Mouse (Mus musculus) forebrain, embryonic 11.5 days (tissue): ENCODE measurements at regions not wholly inside any gene's neighbourhood (a gene's known extent, or its start where the extent isn't known, plus 50 kb on each side); places are given as distances from the start of the nearest gene placed in this dataset.
"Not testable (repeated sequence)": the region's sequence is repeated elsewhere in the genome, so short reads cannot be mapped to it uniquely, and the experiment has no call there.

Experiments
- ATAC-seq: fragments of 200-750 bp; cut with Nextera tagmentation; replicated peaks from 2 replicates; pipeline ENCODE4 v1.8.0; 2017; ENCODE audit warnings: moderate TSS enrichment; ENCODE audit not compliant: low FRiP score
- DNase-seq: peaks from one replicate; pipeline ENCODE4 v3.0.0-alpha.2; 2017; ENCODE audit warnings: low spot score
- H3K27ac ChIP-seq: fragments of 300-500 bp; sonication (generic); 2 replicates; pipeline ENCODE4 v1.5.1; 2014; ENCODE audit warnings: low read depth, low read length
- H3K27me3 ChIP-seq: fragments of 300-500 bp; sonication (generic); 2 replicates; pipeline ENCODE4 v1.6.1; 2014; ENCODE audit warnings: mild to moderate bottlenecking, low read length, mixed read lengths; ENCODE audit not compliant: control insufficient read depth, insufficient read depth
- H3K36me3 ChIP-seq: fragments of 300-500 bp; sonication (generic); 2 replicates; pipeline ENCODE4 v1.6.1; 2014; ENCODE audit warnings: mild to moderate bottlenecking, low read length, moderate library complexity, mixed read lengths; ENCODE audit not compliant: control insufficient read depth, insufficient read depth
- H3K4me1 ChIP-seq: fragments of 300-500 bp; sonication (generic); replicated peaks from 2 replicates; pipeline ENCODE4 v1.6.1; 2014; ENCODE audit warnings: low read length, mixed read lengths; ENCODE audit not compliant: control insufficient read depth, insufficient read depth
- H3K4me2 ChIP-seq: fragments of 300-500 bp; sonication (generic); 2 replicates; pipeline ENCODE4 v1.6.1; 2014; ENCODE audit warnings: low read depth, mild to moderate bottlenecking, low read length, moderate library complexity, mixed read lengths; ENCODE audit not compliant: severe bottlenecking
- H3K4me3 ChIP-seq: fragments of 300-500 bp; sonication (generic); 2 replicates; pipeline ENCODE4 v1.5.1; 2014; ENCODE audit warnings: low read depth, low read length
- H3K9ac ChIP-seq: fragments of 300-500 bp; sonication (generic); 2 replicates; pipeline ENCODE4 v1.6.1; 2014; ENCODE audit warnings: low read length
- H3K9me3 ChIP-seq: fragments of 300-500 bp; sonication (generic); 2 replicates; pipeline ENCODE4 v1.6.1; 2016; ENCODE audit warnings: low read length, mixed read lengths; ENCODE audit not compliant: control insufficient read depth
- WGBS: fragments of 180-500 bp; shearing (Covaris S2); extraction: QIAGEN DNeasy Blood & Tissue Kit; methylation state at CpG from one replicate; pipeline ENCODE4 v1.1.7; 2014; 5-methylcytosine and 5-hydroxymethylcytosine counted together

DNA sequence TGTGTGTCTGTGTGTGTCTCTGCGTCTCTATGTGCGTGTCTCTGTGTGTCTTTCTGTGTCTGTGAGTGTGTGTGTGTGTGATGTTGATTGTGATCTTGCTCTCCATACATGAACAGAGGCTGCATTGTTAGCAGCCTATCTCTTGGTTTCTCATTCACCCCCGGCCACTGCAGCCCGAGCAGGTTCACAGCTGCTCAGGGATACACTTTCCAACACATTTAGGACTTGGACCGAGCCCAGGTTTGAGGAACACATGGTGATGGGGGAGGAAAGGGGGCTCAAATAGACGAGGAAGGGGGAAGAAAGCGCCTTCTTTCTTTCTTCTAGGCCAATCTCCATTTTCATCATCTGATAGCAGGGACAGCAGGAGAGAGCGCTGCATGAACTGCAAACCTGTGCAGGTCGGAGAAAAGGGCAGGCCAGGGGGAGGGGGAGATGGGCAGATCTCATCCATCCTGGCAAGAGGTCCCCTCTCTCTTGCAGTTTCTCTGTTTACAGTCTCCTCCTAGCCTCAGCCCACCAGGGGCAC lies 123.2 kb downstream of the Zfp36l1 start:
- Histone ChIP-seq H3K27me3 (no peaks in the 10 kb centered on the region), H3K9ac (no peak overlapping the region; the same call in 1 of the 2 replicates), H3K4me1 (no peaks in the 10 kb centered on the region; the same call in 1 of the 2 replicates), H3K27ac (no peak overlapping the region), H3K4me3 (no peak overlapping the region), H3K9me3 (no peaks in the 10 kb centered on the region), H3K36me3 (no peaks in the 10 kb centered on the region), H3K4me2 (no peak overlapping the region)
- ATAC-seq (no peak), DNase-seq (no peak)
- 66% methylated on average over 9 of the region's 9 CpGs for WGBS

DNA sequence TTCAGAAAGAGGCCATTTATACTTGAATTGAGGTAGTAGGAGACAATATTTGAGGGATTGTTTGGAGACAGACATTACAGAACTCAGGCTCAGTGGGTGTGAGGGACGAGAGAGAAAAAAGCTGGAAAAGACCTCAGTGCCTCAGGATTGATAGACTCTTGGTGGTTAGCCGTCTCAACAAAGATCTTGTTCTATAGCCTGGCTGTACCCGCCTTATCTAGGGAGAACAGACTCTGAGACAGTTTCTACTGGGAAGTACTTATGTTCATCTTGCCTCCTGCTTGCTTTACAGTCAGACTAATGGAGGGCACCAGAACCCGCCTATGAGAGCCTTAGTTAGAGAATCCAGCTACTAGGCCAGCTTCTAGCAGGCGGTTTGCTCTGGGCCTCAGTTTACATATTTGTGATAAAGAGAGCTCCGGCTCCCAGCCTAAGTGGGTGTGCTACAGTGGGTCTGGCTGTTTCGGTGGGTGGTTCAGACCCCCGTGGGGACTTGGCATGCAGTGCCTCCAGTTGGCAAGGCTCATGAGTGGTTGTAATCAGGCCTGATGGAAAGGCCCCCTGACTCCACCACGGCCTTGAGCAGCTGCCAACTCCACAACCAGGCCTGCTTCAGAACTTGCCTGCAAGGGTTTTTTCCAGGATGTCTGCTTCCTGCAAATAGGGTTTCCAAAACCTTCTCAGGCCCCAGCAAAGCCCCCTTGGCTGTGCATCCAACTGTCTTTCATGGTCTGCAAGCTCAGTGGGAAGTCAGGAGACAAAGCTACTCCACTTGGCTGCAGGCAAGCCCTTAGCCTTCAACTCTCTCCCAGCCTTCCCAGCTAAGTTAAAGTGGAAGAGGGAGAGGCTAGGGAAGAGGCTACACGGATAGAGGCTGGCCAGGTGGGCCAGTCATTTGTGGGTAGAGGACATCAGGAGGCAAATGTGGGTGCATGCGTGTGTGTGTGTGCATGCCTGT lies 124.1 kb downstream of the Zfp36l1 start:
- H3K9me3 ChIP-seq: no peaks in the 10 kb centered on the region
- 87% methylated on average over 11 of the region's 11 CpGs for WGBS
- H3K4me1 ChIP-seq: no peaks in the 10 kb centered on the region; the same call in 1 of the 2 replicates
- ATAC-seq (no peak), DNase-seq (no peak)
- H3K9ac ChIP-seq: no peak overlapping the region
- H3K36me3 ChIP-seq: no peaks in the 10 kb centered on the region
- no peak overlapping the region for H3K27ac ChIP-seq
- no peak overlapping the region for H3K4me3 ChIP-seq
- no peaks in the 10 kb centered on the region for H3K27me3 ChIP-seq
- H3K4me2 ChIP-seq: no peak overlapping the region

DNA sequence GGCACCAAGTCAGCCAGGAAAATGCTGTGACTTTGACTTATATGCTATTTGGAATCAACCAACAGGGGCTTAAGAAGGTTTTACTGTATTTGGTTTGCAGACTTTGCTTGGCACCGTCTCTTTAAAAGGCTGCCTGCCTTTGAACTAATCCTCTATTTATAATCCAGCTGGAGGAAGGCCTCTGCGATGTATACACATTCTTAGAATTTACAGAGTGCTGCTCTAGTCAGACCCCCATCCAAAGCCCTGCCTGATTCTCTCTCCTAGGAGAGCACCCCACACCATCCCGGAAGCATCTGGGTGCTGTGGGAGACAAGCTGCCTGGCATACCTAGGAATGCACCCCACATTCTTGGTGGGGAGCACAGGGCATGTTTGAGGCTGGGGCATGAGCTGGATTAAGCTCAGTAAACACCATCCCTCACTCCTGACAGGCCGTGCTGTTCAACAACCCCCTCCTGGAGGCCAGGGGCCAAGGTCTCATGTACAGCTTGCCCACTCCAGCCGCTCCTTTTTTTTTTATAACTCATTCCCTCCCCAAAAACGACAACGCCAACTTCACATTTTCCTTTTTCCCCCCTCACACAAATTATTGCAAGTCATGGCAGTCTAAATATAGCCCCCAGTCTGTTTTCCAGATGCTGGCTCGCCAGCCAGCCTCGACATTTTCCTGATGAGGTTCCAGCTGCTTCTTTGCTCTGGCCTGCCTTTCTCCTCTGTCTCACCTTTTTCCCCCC lies 126.4 kb downstream of the Zfp36l1 start:
- Histone ChIP-seq H3K27me3 (no peaks in the 10 kb centered on the region), H3K4me2 (no peak overlapping the region), H3K4me1 (no peaks in the 10 kb centered on the region; the same call in 1 of the 2 replicates), H3K36me3 (no peaks in the 10 kb centered on the region), H3K27ac (no peak overlapping the region), H3K9me3 (no peaks in the 10 kb centered on the region), H3K4me3 (no peak overlapping the region), H3K9ac (no peak overlapping the region)
- no peak for DNase-seq
- 58% methylated on average over 9 of the region's 9 CpGs for WGBS
- ATAC-seq: no peak

DNA sequence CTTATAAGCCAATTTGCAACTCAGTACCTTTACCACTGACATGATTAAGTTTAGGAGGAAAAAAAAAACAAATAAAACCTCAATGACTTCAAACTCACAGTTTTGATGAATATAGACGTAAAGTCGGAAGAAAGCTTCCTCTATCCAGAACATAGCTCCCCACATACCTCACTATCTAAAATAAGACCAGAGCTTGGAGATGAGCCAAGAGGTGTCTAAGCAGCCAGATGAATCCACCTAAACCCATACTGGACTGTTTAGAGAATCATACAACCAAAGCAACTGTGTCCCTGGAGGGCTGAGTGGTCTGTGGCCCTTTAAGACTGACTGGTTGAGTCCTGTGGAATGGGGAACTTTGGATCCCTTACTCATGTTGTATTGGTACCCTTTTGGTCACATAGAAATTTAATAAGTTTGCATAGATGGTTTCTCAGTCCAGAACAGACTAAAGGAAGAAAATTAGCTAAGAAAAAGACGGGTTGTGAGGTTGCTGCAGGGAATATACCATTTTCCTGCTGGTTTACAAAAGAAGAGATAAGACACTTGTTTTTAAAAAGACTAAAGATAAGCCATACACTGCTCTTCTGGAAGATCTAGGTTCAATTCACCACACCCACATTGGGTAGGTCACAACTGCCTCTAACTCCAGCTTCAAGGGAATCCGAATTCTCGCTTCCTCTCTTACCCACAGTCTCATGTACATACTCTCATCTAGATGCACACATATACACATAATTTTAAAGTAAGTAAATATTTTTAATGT lies 127.6 kb downstream of the Zfp36l1 start:
- ATAC-seq: no peak
- Histone ChIP-seq H3K4me3 (no peak overlapping the region), H3K9me3 (no peaks in the 10 kb centered on the region), H3K9ac (no peak overlapping the region), H3K27ac (no peak overlapping the region), H3K36me3 (no peaks in the 10 kb centered on the region), H3K4me2 (no peak overlapping the region), H3K4me1 (no peaks in the 10 kb centered on the region; the same call in 1 of the 2 replicates), H3K27me3 (no peaks in the 10 kb centered on the region)
- DNase-seq: no peak
- WGBS: 92% methylated on average over 5 of the region's 5 CpGs

DNA sequence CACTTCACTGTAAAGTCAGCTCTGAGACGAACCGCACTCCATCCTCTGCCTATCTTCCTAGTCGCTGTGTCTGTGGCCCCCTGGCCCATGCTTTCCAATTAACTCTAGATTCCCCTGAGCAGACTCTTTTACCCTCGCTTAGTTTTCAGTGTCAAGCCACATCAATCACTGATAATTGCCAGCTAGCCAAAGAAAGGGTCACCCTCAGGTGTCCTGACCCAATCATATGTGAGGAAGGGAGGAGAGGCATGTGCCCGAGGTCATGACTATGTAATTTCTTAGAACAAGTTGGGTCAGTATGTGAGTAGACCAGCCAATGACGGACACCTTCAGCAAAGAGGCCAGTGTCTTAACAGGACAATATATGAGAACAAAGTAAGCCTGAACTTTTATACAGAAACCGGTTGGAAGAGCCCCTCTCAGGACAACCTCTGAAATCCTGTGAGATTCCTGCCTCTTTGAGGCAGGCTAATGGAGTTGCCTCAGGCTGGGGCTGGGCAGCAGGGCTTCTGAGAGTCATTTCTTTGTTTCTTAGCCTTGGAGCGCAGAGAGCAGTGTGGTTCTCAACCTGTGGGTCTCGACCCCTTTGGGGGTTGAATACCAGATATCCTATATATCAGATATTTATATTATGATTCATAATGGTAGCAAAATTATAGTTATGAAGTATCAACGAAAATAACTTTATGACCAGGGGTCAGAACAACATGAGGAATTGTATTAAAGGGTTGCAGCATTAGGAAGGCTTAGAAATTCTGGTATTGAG lies 128.6 kb downstream of the Zfp36l1 start:
- no peaks in the 10 kb centered on the region for H3K36me3 ChIP-seq
- H3K4me3 ChIP-seq: no peak overlapping the region
- no peaks in the 10 kb centered on the region for H3K9me3 ChIP-seq
- 54% methylated on average over 10 of the region's 10 CpGs for WGBS
- no peak overlapping the region for H3K27ac ChIP-seq
- H3K27me3 ChIP-seq: no peaks in the 10 kb centered on the region
- DNase-seq (no peak), ATAC-seq (no peak)
- no peaks in the 10 kb centered on the region; the same call in 1 of the 2 replicates for H3K4me1 ChIP-seq
- no peak overlapping the region for H3K4me2 ChIP-seq
- H3K9ac ChIP-seq: no peak overlapping the region

DNA sequence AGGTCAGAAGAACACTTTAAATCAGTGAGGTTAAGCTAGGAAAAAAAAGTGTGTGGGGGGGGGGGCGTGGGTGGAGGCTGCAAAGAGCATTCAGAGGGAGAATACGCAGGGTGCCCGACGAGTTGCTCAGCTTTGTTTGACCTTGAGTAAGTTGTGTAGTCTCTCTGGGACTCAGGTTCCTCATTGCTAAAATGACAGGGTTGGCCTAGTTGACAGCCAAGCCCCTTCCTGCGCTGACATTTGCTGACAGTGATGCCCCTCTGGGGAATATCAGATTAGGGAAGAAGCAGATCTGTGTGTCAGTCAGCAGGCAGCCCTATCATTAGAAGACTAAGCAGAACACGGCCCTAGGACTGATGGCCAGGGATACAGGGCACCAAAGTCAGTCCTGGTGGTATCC lies 129.6 kb downstream of the Zfp36l1 start:
- no peaks in the 10 kb centered on the region for H3K36me3 ChIP-seq
- H3K27ac ChIP-seq: no peak overlapping the region
- no peak overlapping the region for H3K9ac ChIP-seq
- no peak overlapping the region for H3K4me2 ChIP-seq
- no peaks in the 10 kb centered on the region for H3K27me3 ChIP-seq
- 85% methylated on average over 6 of the region's 6 CpGs for WGBS
- no peak overlapping the region for H3K4me3 ChIP-seq
- no peaks in the 10 kb centered on the region; the same call in 1 of the 2 replicates for H3K4me1 ChIP-seq
- DNase-seq (no peak), ATAC-seq (no peak)
- H3K9me3 ChIP-seq: no peaks in the 10 kb centered on the region

DNA sequence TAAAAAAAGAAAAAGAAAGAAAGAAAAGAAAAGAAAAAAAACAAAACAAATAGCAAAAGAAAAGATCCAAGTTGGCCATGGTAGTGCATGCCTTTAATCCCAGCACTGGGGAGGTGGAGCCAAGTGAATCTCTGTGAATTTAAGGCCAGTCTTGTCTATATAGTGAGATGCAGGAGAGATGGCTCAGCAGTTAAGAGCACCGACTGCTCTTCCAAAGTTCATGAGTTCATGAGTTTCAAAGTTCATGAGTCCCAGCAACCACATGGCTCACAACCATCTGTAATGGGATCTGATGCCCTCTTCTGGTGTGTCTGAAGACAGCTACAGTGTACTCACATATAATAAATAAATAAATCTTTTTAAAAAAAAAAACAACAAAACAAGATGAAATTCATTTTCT lies 130.3 kb downstream of the Zfp36l1 start:
- H3K4me1 ChIP-seq, H3K27ac ChIP-seq, H3K9ac ChIP-seq, H3K4me3 ChIP-seq, H3K27me3 ChIP-seq, H3K4me2 ChIP-seq, ATAC-seq, H3K36me3 ChIP-seq, DNase-seq, H3K9me3 ChIP-seq: not testable (repeated sequence)
- 83% methylated on average over 1 of the region's 1 CpGs for WGBS
